Mouse (Mus musculus) layer of hippocampus, adult 11-12 months (tissue): Measurements from ENCODE around the gene Fam47e.
"Not testable (repeated sequence)": the region's sequence is repeated elsewhere in the genome, so short reads cannot be mapped to it uniquely, and the experiment has no call there.

Experiments used
- DNase-seq: peaks from one replicate; pipeline ENCODE4 v3.0.0; 2022; ENCODE audit warnings: low spot score

The Fam47e gene

GRCm38 (mm10) chr5:92554891-92555511, at the start of gene Fam47e:
Gene Fam47e (plus strand): TSS chr5:92555069.
- DNase-seq = peak; percentile 12

- peak; percentile 97 for DNase-seq
Observed at GRCm38 (mm10) chr5:92505402-92505865, 49.4 kb upstream of the Fam47e start.

DNA sequence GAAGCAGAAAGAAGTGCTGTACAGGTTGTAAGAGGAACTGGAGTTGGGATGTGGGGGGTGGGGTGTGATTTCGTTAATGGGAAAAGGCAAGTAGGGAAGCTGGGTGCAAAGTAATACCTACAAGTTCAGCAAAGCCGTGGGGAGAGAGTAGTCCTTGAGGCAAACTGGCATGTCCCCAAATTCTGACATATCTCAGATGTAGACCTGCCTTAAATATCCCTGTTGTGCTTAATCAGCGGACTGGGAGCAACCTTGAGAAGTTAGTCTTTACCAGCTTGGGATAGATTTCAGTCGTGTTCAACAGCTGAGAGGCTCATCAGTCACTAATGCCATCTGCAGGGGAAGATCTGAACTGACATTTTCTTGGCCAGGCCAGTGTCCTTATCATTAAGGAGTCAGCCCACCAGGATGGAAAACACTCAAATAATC, 48.6 kb upstream of the Fam47e start:
- DNase-seq = peak; percentile 68

- DNase-seq = no peak
Observed at GRCm38 (mm10) chr5:92506733-92507132, 48.1 kb upstream of the Fam47e start, which contains the start of gene Scarb2. Gene Scarb2 (minus strand): TSS chr5:92506833.

DNA sequence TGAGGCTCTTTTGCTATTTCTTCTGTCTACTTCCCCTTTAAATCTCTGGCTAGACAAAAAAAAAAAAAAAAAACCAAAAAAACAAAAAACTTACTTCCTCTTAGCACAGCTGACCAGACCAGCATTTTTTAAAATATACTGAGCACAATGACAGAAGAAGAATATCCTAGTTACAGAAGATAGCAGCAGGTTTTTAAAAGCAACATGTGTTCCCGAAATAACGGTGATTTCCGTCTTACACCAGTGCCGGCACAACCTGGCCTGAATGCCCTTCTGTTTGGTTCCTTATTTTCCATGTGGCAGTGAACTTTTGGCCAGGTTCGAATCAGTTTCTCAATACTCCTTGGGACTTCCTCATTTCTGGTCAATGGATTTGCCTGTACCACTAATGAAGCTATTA, 46.0 kb upstream of the Fam47e start:
- no peak for DNase-seq

DNA sequence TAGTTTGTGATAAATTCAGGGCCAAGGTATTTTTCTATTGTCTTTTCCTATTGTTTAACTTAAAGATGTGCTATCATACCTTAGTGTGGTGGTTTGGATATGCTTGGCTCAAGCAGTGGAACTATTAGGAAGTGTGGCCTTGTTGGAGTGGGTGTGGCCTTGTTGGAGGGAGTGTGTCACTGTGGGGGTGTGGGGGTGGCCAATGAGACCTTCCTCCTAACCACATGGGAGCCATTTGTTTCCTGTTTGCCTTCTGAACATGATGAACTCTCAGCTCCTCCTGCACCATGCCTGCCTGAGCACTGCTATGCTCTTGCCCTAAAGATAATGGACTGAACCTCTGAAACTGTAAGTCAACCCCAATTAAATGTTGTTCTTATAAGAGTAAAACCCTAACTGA, 43.6 kb upstream of the Fam47e start:
- DNase-seq = no peak

DNA sequence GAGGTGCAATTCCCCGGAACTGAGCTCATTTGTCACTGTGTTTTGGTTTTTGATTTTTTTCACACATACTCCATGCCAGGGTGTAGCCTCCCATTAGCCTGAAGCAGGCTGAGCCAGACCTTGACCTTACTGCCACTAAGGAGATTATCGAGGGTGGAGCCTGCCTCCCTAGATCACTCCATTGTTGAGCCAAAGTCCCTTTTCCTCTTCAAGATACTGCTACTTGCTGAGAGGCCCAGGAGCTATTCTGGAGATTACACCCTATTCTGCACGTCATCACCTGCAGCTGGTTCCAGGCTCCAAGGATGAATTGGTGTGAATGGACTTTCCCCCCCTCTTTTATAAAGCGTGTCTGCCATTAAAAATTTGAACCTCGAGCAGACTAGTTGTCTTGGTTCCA, 42.8 kb upstream of the Fam47e start:
- DNase-seq = no peak

DNA sequence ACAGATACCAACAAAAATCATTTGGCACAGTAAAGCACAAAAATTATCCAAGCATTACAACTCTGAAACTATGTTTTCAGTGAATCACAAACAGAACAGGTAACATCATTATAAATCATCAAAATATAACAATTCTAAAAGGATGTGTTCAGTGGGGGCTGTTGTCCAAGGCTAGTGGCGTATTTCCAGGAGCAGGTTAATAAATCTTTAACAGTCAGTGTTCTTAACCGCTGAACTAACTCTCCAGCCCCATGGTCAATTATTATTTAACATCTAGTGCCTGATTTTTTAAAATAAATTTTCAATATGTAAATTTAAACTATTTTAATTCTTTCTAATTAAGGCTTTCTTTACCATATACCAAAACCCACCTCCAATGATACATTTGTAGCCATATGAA, 33.7 kb upstream of the Fam47e start:
- DNase-seq = not testable (repeated sequence)

- DNase-seq = peak; percentile 54
Observed at GRCm38 (mm10) chr5:92524821-92525258, 30.0 kb upstream of the Fam47e start.

GRCm38 (mm10) chr5:92539698-92540097, 15.2 kb upstream of the Fam47e start:
- no peak for DNase-seq

- no peak for DNase-seq
Observed at GRCm38 (mm10) chr5:92552611-92553010, 2.3 kb upstream of the Fam47e start.

DNA sequence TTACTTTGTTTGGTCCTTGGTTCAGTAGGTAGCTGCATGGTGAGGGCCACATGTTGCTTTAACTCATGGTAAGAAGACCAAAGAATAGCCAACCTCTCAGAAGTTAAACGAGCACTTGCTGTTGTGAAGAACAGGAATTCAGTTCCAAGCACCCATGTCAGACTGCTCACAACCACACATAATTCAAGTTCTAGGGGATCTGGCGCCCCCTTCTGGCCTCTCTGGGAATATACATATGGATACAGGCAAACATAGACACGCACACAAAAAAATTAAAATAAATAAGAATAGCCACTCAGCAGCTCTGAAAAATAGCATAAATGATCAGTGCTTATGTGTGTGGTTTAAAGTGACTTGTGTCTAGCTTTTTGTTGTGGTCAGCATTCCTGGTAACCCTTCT, 930 bp upstream of the Fam47e start:
- DNase-seq = no peak

DNA sequence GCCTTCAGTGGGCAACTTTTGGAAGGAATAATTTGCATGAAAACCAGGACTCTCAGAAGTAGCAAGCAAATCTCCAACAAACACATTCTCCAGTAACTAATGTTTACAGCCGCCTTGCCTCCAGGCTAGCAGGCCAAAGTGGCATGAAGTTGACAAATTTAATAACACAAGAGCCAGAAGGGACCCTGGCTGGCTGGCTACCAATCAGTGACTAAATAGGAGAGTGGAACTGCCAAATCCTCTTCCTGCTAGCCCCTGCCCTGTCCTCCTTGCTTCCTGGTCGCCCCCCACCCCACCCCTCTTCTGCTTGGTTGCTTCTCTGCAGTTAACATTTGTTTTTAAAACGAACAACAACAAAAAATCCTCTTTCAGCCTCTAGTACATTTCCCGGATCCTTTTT, 426 bp upstream of the Fam47e start:
- no peak for DNase-seq

DNA sequence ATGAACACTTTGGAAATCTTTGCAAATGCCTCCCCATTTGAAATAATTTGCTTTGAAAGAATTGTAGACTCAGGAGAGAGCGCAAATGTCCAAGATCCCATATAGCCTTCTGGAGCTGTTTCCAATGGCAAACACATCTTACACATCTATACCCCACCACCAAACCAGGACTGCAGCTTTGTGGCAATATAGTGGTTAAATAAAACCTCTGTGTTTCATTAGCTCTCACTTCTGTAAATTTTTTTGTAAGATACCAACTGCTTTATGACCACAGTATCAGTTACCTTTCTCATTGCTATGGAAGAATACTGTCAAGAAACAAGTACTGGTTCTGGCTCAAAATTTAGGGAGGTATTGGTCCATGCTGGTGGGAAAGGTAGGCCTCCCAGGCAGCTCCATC, 1.0 kb downstream of the Fam47e start:
- DNase-seq = no peak

DNA sequence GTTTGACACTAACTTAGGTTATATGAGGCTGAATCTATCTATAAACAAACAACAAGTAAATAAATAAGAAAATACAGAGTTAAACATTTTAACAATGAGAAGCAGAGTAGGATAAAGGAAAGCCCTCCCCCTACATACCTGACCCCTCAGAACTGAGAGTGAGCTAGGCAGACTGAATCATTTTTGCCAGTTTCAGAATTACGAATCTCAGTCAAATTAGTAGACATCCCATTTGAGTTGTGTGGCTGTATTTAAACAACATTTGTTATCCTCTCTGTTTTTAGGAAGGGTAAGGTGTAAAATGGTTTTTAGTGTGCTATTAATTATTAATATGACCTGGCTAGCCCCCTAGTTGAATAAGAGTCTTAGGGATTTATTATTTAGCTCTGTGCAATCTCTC, 2.6 kb downstream of the Fam47e start:
- DNase-seq = no peak

DNA sequence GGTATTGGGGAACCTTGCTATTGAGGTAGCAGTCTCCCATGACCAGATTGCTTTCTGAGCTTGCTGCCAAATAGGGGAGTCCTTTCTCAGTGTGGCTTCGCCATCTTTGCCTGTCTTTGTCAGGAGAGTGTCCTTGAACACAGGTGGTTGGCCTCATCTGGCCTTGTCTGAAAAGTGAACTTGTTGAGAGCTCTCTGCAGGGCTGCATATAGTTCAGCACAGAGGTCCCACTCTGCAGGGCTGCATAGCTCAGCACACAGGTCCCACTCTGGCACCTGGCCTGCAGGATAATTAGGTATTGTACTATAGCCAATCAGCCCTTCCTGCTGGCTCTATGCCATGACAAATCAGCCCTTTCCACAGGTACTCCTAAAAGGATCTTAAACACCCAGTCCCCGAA, 5.3 kb downstream of the Fam47e start:
- no peak for DNase-seq

GRCm38 (mm10) chr5:92562002-92562401, 7.1 kb downstream of the Fam47e start:
- no peak for DNase-seq

DNA sequence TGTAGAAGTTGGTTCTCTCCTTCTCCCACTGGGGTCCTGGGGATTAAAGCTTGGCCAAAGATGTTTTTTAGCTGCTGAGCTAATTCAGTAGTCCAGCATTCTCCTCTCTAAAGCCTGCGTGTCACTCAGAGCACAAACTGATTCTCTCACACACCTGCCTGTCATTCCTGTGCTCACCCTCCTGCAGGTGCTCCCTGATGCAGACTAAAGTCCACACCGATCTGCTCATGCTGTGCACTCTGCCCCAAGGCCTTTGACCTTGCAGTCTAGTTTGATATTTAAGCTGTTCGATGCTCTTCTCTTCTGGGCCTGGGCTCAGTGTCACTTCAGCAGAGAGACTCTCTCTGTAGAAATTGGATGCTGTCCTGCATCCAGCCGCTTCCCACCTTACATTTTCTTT, 16.4 kb downstream of the Fam47e start:
- DNase-seq = no peak

DNA sequence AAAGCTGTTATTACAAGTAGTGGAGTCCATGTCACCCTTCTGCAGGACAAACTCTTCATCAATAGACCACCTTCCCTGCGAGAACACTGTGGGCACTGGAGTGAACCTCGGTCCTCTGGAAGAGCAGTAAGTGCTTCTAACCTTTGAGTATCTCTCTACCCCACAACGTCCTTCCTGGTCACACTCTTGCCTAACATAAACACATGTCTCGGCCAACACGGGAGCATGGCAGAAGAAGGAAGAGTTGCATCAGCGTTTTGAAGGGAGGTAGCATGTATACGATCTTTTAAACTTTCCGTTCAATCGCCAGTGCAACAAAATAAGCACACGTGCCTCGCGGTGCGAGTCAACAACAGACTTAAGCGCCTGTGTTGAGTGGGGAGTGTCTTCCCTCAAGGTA, 24.7 kb downstream of the Fam47e start:
- no peak for DNase-seq

- no peak for DNase-seq
Observed at GRCm38 (mm10) chr5:92585932-92586331, 31.1 kb downstream of the Fam47e start.

GRCm38 (mm10) chr5:92595026-92595425, 40.2 kb downstream of the Fam47e start:
- no peak for DNase-seq

DNA sequence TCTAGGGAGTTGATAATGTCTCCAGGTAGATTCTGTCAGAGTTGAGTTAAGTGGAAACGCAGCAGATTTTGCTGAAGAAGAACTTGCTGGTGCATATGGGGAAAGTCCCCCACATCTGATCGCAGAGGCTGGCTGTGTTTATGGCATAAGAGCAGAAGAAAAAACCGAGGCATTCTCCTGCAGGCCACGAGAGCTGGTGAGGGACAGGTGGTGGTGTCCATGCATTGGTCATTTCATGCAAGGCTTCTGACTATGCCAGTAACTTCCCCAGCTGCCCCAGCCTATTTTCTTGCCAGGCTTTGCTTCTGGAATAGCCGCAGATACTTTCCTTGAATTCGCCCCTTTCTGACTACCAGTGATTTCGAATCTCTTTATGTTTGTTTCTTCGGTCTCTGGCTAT, 42.0 kb downstream of the Fam47e start:
- no peak for DNase-seq

DNA sequence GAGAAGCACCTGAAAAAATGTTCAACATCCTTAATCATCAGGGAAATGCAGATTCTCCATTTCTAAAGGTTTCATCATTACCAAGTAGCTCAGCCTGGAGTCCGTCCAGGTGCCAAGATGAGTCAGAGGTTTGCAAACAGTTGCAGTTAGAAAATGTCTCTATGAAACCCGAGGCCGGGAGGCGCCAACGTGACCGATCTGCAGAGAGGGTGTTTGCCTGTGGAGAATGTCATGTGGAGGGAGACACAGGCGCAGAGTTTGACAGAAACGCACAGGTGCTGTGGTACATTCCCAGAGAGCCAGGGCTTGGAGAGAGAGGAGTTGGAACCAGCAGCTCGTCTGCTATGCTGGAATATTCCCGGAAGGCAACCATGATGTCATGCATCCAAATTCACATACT, 44.2 kb downstream of the Fam47e start:
- peak; percentile 36 for DNase-seq
